Mouse (Mus musculus) ovary, postnatal 14 days (tissue): ENCODE data around the gene Etv3.
A peak's percentile ranks its signal among the peaks of the same experiment; 100 is the strongest.

ENCODE experiments used
- DNase-seq: peaks from one replicate; pipeline ENCODE4 v3.0.0; 2022; ENCODE audit warnings: low spot score

Gene Etv3

DNA sequence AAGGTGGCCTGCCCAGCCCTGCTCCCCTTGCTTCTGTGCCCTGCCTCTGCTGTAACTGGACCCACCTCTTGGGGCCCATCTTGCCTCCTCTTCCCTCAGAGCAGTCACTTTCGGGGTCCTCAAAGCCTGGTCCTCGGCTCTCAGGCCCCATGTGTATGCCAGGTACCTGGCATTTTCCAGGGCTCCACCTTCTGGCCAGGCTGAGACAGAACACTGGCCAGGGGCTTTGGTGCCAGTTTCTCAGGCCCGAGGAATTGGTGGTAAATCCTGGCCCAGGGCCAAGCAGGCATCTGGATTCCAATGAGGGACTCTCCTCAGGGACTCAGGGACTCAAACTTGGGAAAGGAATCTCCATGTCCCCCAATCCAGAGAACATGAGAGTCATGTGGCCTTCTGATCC, 34.9 kb downstream of the Etv3 start:
- no peak for DNase-seq

DNA sequence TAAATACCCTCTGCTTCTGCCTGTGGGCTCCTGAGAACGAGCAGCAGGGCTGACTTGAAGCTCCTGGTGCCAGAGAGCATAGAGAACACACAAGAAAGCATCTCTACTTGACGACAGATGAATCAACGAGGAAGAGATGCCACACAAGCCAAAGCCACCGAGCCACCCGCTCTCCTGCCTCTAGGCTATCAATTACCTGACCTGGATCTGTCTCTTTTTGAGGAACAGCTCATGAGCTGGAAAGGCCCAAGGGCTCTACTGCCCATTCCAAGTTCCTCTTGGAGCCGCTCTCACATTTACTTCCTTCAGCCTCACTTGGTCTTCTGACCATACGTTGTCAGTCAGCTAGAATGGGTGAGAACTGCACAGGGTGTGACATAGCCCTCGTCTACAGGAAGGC, 36.2 kb downstream of the Etv3 start:
- DNase-seq, result no peak

DNA sequence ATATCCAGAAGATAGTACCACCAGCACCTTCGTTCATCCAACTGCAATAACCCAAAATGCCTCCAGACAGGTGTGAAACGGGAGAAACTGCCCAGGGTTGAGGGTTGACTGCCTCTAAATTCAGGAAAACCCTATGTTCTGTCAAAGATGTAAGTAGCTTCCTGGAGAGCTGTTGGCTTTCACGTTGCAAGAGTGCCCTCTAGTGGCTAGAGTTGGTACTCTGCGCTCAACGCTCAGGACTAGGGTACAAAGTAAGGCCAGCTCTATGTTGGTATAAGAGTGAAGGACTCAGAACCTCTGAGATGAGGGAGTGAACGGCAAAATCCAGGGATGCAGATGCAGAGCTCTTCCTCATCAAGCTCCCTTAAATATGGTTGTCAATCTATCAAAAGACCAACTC, 37.2 kb downstream of the Etv3 start:
- peak; percentile 88 for DNase-seq

- no peak for DNase-seq
These were observed 38.3 kb downstream of the Etv3 start for GRCm38 (mm10) chr3:87563466-87563865.

- no peak for DNase-seq
These were observed 40.4 kb downstream of the Etv3 start for GRCm38 (mm10) chr3:87565623-87566022.

DNA sequence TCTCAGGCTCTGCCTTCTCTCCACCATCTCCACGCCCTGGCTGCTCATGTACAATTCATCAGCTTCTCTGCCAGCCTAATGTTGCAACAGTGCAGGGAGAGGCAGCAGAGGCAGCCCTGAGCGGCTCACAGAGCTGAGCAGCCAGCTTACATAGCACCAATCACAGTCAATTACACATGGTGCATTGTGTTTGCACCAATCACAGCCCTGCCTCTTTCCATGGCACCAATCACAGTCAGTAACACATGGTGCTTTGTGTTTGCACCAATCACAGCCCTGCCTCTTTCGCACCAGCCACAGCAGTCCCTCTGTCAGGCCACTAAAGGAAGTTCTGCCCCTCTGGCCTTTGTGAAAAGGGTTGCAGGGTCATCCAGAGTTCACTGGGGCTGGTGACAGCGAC, 40.9 kb downstream of the Etv3 start:
- DNase-seq, result peak; percentile 38

DNA sequence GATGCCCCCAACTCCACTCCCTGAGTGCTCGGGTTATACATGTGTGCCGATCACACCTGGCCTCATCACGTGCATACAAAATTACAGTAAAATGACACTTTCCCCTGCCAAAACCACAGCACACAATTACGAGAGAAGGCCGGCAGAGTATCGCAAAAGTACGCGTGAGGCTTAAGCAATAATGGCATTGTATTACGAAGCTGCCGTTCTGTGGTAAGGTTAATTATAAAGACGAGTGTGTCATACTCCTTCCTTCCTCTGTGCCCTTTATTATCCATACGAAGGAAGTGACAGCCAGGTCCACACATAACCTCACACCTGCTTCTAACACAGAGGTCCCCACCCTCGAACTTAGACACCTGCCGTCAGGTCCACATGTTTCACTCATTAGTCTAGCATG, 42.3 kb downstream of the Etv3 start:
- no peak for DNase-seq

GRCm38 (mm10) chr3:87568681-87569080, 43.5 kb downstream of the Etv3 start:
- no peak for DNase-seq

GRCm38 (mm10) chr3:87575766-87576165, 50.6 kb downstream of the Etv3 start:
- DNase-seq, result no peak

- no peak for DNase-seq
These were observed 57.1 kb downstream of the Etv3 start for GRCm38 (mm10) chr3:87582259-87582658.
